Mouse (Mus musculus) CD4-positive naive resting alpha-beta T cell, adult 57 days (primary cell): ENCODE data around the gene Olfr107. TPM values are rescaled to one million over a fixed set of nuclear protein-coding genes. Genes with fewer than 3 reads are reported as not detected.

Experiments
- total RNA-seq: library from RNA; stranded (reverse); gene quantifications from one replicate; pipeline ENCODE4 v1.2.4, GENCODE M21; 2023

Gene Olfr107
- total RNA-seq, result not detected

DNA sequence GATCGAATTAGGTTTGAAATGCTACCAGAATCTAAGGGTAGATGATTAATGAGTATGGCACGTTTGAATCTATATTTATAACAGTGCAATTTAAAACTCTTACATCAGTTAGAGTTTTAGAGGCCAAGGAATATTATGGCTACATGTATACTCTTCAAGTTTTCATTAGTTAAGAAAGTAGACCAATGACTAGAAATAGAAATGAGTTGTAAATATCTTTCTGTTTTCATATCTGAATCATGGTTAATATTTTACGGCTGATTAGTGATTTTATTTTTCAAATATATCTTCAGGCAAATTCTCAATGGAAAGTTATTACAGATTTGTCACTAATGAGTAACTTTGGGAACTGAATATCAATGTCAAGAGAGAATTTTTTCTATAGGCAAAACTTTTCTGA lies at the start of gene Olfr107:
Gene Olfr107, plus strand, starts transcription at position 301 of the 400 bp plus-strand sequence.

DNA sequence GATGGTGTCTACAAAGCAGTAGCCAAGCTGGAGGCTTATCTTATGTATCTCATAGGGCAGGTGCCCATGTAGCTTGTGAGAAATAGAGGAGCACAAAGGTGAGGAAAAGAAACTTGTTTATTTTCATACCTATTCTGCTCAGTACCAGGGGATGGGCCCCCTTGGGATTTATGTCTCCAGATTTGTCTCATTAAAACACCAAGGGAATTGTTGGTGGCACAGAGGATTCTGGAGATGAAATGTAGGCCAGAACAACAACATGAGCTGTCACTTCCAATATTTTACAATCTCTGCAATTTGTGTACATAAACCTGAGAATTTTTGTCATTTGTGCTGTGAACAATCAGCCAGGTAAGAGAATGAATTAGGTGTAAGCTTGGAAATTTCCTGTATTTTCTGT lies 39.7 kb upstream of the Olfr107 start, which contains the start of gene Olfr104-ps:
Gene Olfr104-ps, plus strand, starts transcription at position 301 of the 400 bp plus-strand sequence.

DNA sequence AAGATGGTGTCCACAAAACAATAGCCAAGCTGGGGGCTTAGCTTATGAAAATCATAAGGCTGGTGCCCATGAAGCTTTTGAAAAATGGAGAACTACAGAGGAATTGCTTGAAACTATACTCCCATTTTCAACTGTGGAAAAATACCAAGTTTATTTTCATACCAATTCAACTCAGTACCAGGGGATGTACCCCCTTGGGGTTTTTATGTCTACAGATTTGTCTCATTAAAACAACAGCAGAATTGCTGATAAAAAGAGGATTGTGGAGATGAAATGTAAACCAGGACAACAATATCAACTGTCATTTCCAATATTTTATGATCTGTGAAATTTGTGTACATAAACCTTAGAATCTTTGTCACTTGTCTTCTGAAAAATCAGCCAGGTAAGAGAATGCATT lies 20.3 kb upstream of the Olfr107 start, which contains the start of gene Olfr105-ps:
Gene Olfr105-ps, plus strand, starts transcription at position 301 of the 400 bp plus-strand sequence.

DNA sequence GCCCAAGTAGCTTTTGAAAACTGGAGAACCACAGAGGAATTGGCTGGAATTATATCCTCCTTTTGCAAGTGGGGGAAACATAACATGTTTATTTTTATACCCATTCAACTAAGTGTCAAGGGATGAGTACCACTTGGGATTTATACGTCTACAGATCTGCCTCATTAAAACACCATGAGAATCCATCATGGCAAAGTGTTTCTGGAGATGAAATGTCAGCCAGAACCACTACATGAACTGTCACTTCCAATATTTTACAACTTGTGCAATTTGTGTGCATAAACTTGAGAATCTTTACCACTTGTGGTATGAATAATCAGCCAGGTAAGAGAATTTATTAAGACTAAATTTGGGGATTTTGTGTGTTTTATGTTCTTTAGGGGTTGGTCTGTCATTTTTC lies 8.9 kb upstream of the Olfr107 start, which contains the start of gene Olfr106-ps:
Gene Olfr106-ps, plus strand, starts transcription at position 301 of the 400 bp plus-strand sequence.

GRCm38 (mm10) chr17:37445180-37445579 lies 46.2 kb downstream of the Olfr107 start, which contains the start of gene Olfr108:
Gene Olfr108 (plus strand): TSS chr17:37445480.

Other genes with a start within 250 kb of the Olfr107 start
- not detected for gene Olfr93, start 237.7 kb upstream of the Olfr107 start, total RNA-seq
- gene Ubd, start 205.3 kb upstream of the Olfr107 start, total RNA-seq, result not detected
- not detected for gene Olfr94, start 198.2 kb upstream of the Olfr107 start, total RNA-seq
- gene Olfr95, start 186.1 kb upstream of the Olfr107 start, total RNA-seq, result not detected
- gene Olfr96, start 179.1 kb upstream of the Olfr107 start, total RNA-seq, result not detected
- not detected for gene Olfr97, start 161.9 kb upstream of the Olfr107 start, total RNA-seq
- gene Olfr98, start 135.5 kb upstream of the Olfr107 start, total RNA-seq, result not detected
- gene H2-M3, start 129.0 kb upstream of the Olfr107 start, total RNA-seq, result 28.4 TPM
- gene Olfr99, start 115.8 kb upstream of the Olfr107 start, total RNA-seq, result not detected
- gene Olfr101, start 94.9 kb upstream of the Olfr107 start, total RNA-seq, result not detected
- not detected for gene Olfr102, start 82.2 kb upstream of the Olfr107 start, total RNA-seq
- gene Olfr103, start 59.5 kb upstream of the Olfr107 start, total RNA-seq, result not detected
- gene Olfr104-ps, start 39.6 kb upstream of the Olfr107 start, total RNA-seq, result not detected
- not detected for gene Olfr105-ps, start 20.2 kb upstream of the Olfr107 start, total RNA-seq
- not detected for gene Olfr106-ps, start 8.8 kb upstream of the Olfr107 start, total RNA-seq
- not detected for gene Olfr108, start 46.3 kb downstream of the Olfr107 start, total RNA-seq
- not detected for gene Olfr109, start 59.7 kb downstream of the Olfr107 start, total RNA-seq
- gene H2-M2, start 84.3 kb downstream of the Olfr107 start, total RNA-seq, result not detected
- gene Olfr110, start 93.2 kb downstream of the Olfr107 start, total RNA-seq, result not detected
- not detected for gene Olfr111, start 108.8 kb downstream of the Olfr107 start, total RNA-seq
- not detected for gene Olfr112, start 170.2 kb downstream of the Olfr107 start, total RNA-seq
- gene Olfr113, start 178.4 kb downstream of the Olfr107 start, total RNA-seq, result not detected
- gene Olfr114, start 193.5 kb downstream of the Olfr107 start, total RNA-seq, result not detected
- gene Olfr115, start 227.9 kb downstream of the Olfr107 start, total RNA-seq, result not detected
- not detected for gene Olfr116, start 228.0 kb downstream of the Olfr107 start, total RNA-seq